In the genomic region with DNA sequence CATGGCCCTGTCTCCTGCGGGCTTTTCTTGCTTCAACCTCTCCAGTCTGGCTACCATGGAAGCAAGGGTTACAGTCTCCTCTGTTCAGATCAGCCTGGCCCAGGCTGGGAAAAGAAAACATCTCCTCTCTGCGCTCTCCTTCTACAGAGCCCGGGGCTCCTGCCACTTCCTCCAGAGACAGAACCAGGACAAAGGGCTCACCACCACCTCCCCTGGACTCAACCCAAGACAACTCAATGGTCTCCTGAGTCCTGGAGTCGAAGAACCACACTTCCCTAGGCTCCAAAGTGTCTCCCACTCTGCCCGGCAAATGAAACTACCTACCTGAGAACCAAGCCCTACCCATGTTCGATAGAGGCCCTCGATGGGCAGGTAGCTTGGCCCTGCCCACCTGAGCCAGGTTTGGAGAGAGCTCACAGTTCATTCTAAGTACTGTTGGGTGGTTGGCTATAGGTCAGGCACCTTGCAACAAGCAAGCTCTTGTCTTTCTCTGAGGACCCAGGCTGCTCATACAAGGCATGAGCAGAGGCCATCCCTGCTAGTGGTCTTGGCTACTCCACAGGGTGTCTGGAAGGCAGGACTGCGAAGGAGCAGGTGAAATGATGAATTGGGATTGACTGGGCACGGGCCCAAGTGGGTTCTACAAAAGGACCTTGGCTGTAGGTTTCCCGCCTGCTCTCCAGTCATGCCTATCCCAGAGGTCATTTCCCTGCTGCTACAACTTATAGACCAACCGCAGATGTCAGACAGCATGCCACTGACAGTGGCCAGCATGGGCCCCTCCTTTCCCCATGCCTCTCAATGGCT, we compare ENCODE assay signal across 9 mouse cellular contexts. TPM values are rescaled to one million over a fixed set of nuclear protein-coding genes. Genes with fewer than 3 reads are reported as not detected.
DNase-seq lines count a peak whose midpoint lies in the region; ATAC-seq and TF ChIP-seq lines count a peak whose summit lies in the region.
"Had no signal": no experiment of that assay in that cellular context is flagged by ENCODE, and none has a peak within 500 bp of the region (broad histone marks: within the 10 kb centered on the region; RNA-seq: fewer than 3 reads in every experiment).

No protein-coding gene starts in this region.

- peaks cover 9% of the 10 kb centered on the region for H3K27me3 ChIP-seq in heart, embryonic 11.5 days (ENCODE audit: control insufficient read depth, insufficient read depth, low read length)
- no peaks in the 10 kb centered on the region for H3K27me3 ChIP-seq in forebrain, embryonic 15.5 days
- no peaks in the 10 kb centered on the region for H3K27me3 ChIP-seq in liver, postnatal 0 days (ENCODE audit: insufficient read depth, low read length)
- H3K27me3 ChIP-seq: Patski had no signal

- no peak for TF ChIP-seq EP300 in liver, postnatal 0 days (IDR thresholded peaks at IDR 0.05; ENCODE audit: low read depth)

- peak overlapping the region; percentile 63 for H3K9ac ChIP-seq in heart, embryonic 11.5 days (ENCODE audit: low read depth, low read length)
- H3K9ac ChIP-seq in forebrain, embryonic 15.5 days (replicated peaks), result peak overlapping the region; percentile 39
- peak overlapping the region; percentile 63 for H3K9ac ChIP-seq in liver, postnatal 0 days (replicated peaks)

- TF ChIP-seq CTCF in liver, postnatal 0 days (IDR thresholded peaks at IDR 0.05; ENCODE audit: low read depth), result no peak

- peaks cover 72% of the 10 kb centered on the region for H3K4me1 ChIP-seq in heart, embryonic 11.5 days (ENCODE audit: control insufficient read depth, insufficient read depth, low read length)
- peaks cover 98% of the 10 kb centered on the region for H3K4me1 ChIP-seq in forebrain, embryonic 15.5 days
- peaks cover 43% of the 10 kb centered on the region for H3K4me1 ChIP-seq in liver, postnatal 0 days (ENCODE audit: insufficient read depth)

- no peaks in the 10 kb centered on the region for H3K9me3 ChIP-seq in heart, embryonic 11.5 days (replicated peaks; ENCODE audit: control insufficient read depth, low read length)
- no peaks in the 10 kb centered on the region for H3K9me3 ChIP-seq in forebrain, embryonic 15.5 days
- H3K9me3 ChIP-seq in liver, postnatal 0 days (ENCODE audit: low read length), result no peaks in the 10 kb centered on the region

- WGBS in heart, embryonic 11.5 days (ENCODE audit: insufficient replicate concordance), result 59% methylated on average over 11 of the region's 11 CpGs
- 57% methylated on average over 11 of the region's 11 CpGs for WGBS in forebrain, embryonic 15.5 days
- WGBS in liver, postnatal 0 days (ENCODE audit: insufficient replicate concordance), result 64% methylated on average over 11 of the region's 11 CpGs

- no peak for ATAC-seq in heart, embryonic 11.5 days (replicated peaks; ENCODE audit: insufficient number of reproducible peaks, low FRiP score, low TSS enrichment)
- no peak for ATAC-seq in forebrain, embryonic 15.5 days (replicated peaks)
- ATAC-seq in liver, postnatal 0 days, result no peak
- ATAC-seq: Patski had no signal

- H3K27ac ChIP-seq in heart, embryonic 11.5 days (ENCODE audit: low read depth, low read length), result peak overlapping the region; percentile 94
- peak overlapping the region; percentile 94 for H3K27ac ChIP-seq in forebrain, embryonic 15.5 days (replicated peaks)
- H3K27ac ChIP-seq in liver, postnatal 0 days (ENCODE audit: low read depth), result peak overlapping the region; percentile 88

- H3K4me2 ChIP-seq in heart, embryonic 11.5 days, result peak overlapping the region; percentile 38
- H3K4me2 ChIP-seq in forebrain, embryonic 15.5 days (replicated peaks), result no peak overlapping the region
- H3K4me2 ChIP-seq in liver, postnatal 0 days (ENCODE audit: low read depth, low read length), result peak overlapping the region; percentile 69

- no peaks in the 10 kb centered on the region for H3K36me3 ChIP-seq in heart, embryonic 11.5 days (ENCODE audit: control insufficient read depth, insufficient read depth, low read length)
- peaks cover 11% of the 10 kb centered on the region; the same call in 1 of the 2 replicates for H3K36me3 ChIP-seq in forebrain, embryonic 15.5 days
- H3K36me3 ChIP-seq in liver, postnatal 0 days (replicated peaks; ENCODE audit: insufficient read depth, low read length), result peaks cover under 1% of the 10 kb centered on the region; the same call in 1 of the 2 replicates

- no peak overlapping the region for H3K4me3 ChIP-seq in heart, embryonic 11.5 days (ENCODE audit: low read depth, low read length)
- no peak overlapping the region for H3K4me3 ChIP-seq in forebrain, embryonic 15.5 days
- H3K4me3 ChIP-seq in liver, postnatal 0 days (ENCODE audit: low read depth, low read length), result no peak overlapping the region

- DNase-seq in heart, postnatal 4 days, result no peak
- peak; percentile 50 for DNase-seq in adipocyte (ENCODE audit: low spot score)
- DNase-seq in liver, postnatal 0 days, result no peak
- DNase-seq in testis, postnatal 10 days (ENCODE audit: low spot score), result no peak
- no peak for DNase-seq in right cerebral cortex, postnatal 36 days (ENCODE audit: low spot score in 2 of 2)
- DNase-seq in embryo, embryonic 10 days (ENCODE audit: low spot score), result no peak

RNA-seq across cellular contexts. Expression of gene G430095P16Rik, which starts 8.8 kb away (rescaled TPM):
- polyA plus RNA-seq in heart, embryonic 11.5 days (2014; fragmentation: Nextera tagmentation; extraction: Ambion mirVana), result 3.4 and 5.4 TPM in 2 replicates
- 1 to 10 TPM; 1.1 to 1.3 TPM for total RNA-seq in heart, postnatal 4 days (2021)
- 2.7 TPM in 2 replicates for polyA plus RNA-seq in forebrain, embryonic 15.5 days (2015; fragmentation: Nextera tagmentation; extraction: Ambion mirVana)
- 4.8 and 6.3 TPM in 2 replicates for polyA plus RNA-seq in liver, postnatal 0 days (2015; fragmentation: Nextera tagmentation; extraction: Ambion mirVana)

RNA-seq across cellular contexts. Expression of gene Lyl1, which starts 30.3 kb away (rescaled TPM):
- polyA plus RNA-seq in heart, embryonic 11.5 days (2014; fragmentation: Nextera tagmentation; extraction: Ambion mirVana), result 19.5 and 22.9 TPM in 2 replicates
- total RNA-seq in heart, postnatal 4 days (2021), result 10 to 100 TPM in 1 of 2 experiments, 1 to 10 TPM in 1; 9.6 to 10.6 TPM
- polyA plus RNA-seq in forebrain, embryonic 15.5 days (2015; fragmentation: Nextera tagmentation; extraction: Ambion mirVana), result 2.1 and 2.5 TPM in 2 replicates
- 24.6 and 25.7 TPM in 2 replicates for polyA plus RNA-seq in liver, postnatal 0 days (2015; fragmentation: Nextera tagmentation; extraction: Ambion mirVana)

RNA-seq across cellular contexts. Expression of gene Nacc1, which starts 43.9 kb away (rescaled TPM):
- 19.1 and 19.6 TPM in 2 replicates for polyA plus RNA-seq in heart, embryonic 11.5 days (2014; fragmentation: Nextera tagmentation; extraction: Ambion mirVana)
- total RNA-seq in heart, postnatal 4 days (2021), result 10 to 100 TPM; 65.0 to 68.7 TPM
- polyA plus RNA-seq in forebrain, embryonic 15.5 days (2015; fragmentation: Nextera tagmentation; extraction: Ambion mirVana), result 15.5 and 16.4 TPM in 2 replicates
- polyA plus RNA-seq in liver, postnatal 0 days (2015; fragmentation: Nextera tagmentation; extraction: Ambion mirVana), result 3.3 and 3.6 TPM in 2 replicates

RNA-seq across cellular contexts. Expression of gene Trmt1, which starts 45.5 kb away (rescaled TPM):
- 49.7 and 51.6 TPM in 2 replicates for polyA plus RNA-seq in heart, embryonic 11.5 days (2014; fragmentation: Nextera tagmentation; extraction: Ambion mirVana)
- total RNA-seq in heart, postnatal 4 days (2021), result 10 to 100 TPM; 47.4 to 48.8 TPM
- polyA plus RNA-seq in forebrain, embryonic 15.5 days (2015; fragmentation: Nextera tagmentation; extraction: Ambion mirVana), result 62.4 and 64.0 TPM in 2 replicates
- 21.3 TPM in 2 replicates for polyA plus RNA-seq in liver, postnatal 0 days (2015; fragmentation: Nextera tagmentation; extraction: Ambion mirVana)
